Mouse (Mus musculus) lung, embryonic 15.5 days (tissue): Measurements from ENCODE around the gene Rpia. TPM values are rescaled to one million over a fixed set of nuclear protein-coding genes. Genes with fewer than 3 reads are reported as not detected.
"Not testable (repeated sequence)": the region's sequence is repeated elsewhere in the genome, so short reads cannot be mapped to it uniquely, and the experiment has no call there.

Source experiments
- ATAC-seq: fragments of 200-750 bp; cut with Nextera tagmentation; 2 replicates; pipeline ENCODE4 v1.8.0; 2017; ENCODE audit warnings: moderate number of reproducible peaks, borderline replicate concordance; ENCODE audit not compliant: low FRiP score, low TSS enrichment; ENCODE audit errors: extremely low read depth
- H3K27ac ChIP-seq: fragments of 300-500 bp; sonication (generic); 2 replicates; pipeline ENCODE4 v1.5.1; 2015; ENCODE audit warnings: moderate library complexity, mild to moderate bottlenecking, inconsistent platforms
- H3K27me3 ChIP-seq: fragments of 300-500 bp; sonication (generic); 2 replicates; pipeline ENCODE4 v1.6.1; 2015; ENCODE audit warnings: inconsistent platforms
- H3K36me3 ChIP-seq: fragments of 300-500 bp; sonication (generic); 2 replicates; pipeline ENCODE4 v1.6.1; 2015; ENCODE audit warnings: inconsistent platforms
- H3K4me1 ChIP-seq: fragments of 300-500 bp; sonication (generic); 2 replicates; pipeline ENCODE4 v1.6.1; 2015; ENCODE audit warnings: inconsistent platforms
- H3K4me2 ChIP-seq: fragments of 300-500 bp; sonication (generic); 2 replicates; pipeline ENCODE4 v1.6.1; 2015; ENCODE audit warnings: inconsistent platforms, mild to moderate bottlenecking, moderate library complexity
- H3K4me3 ChIP-seq: fragments of 300-500 bp; sonication (generic); 2 replicates; pipeline ENCODE4 v1.5.1; 2015; ENCODE audit warnings: mild to moderate bottlenecking, inconsistent platforms
- H3K9ac ChIP-seq: fragments of 300-500 bp; sonication (generic); 2 replicates; pipeline ENCODE4 v1.6.1; 2015; ENCODE audit warnings: inconsistent platforms
- H3K9me3 ChIP-seq: fragments of 300-500 bp; sonication (generic); 2 replicates; pipeline ENCODE4 v1.6.1; 2016; ENCODE audit warnings: inconsistent platforms
- WGBS: fragments of 180-500 bp; shearing (Covaris S2); methylation state at CpG from one replicate; pipeline ENCODE4 v1.1.7; 2015; 5-methylcytosine and 5-hydroxymethylcytosine counted together
- polyA plus RNA-seq: library from polyadenylated mRNA; unstranded; fragments of >200 nt; fragmentation: Nextera tagmentation; extraction: Ambion mirVana; gene quantifications from 2 replicates; pipeline ENCODE4 v1.2.1, GENCODE M21; 2015

Gene Rpia
- 2.3 and 2.5 TPM in 2 replicates for polyA plus RNA-seq

GRCm38 (mm10) chr6:70791824-70792535, at the start of gene Rpia:
TSS of gene Rpia (minus strand) at chr6:70792232.
- under 1% methylated on average over 60 of the region's 62 CpGs for WGBS
- peak; percentile 97 for ATAC-seq
- peak within 1 kb of the TSS; percentile 85 for H3K27ac ChIP-seq
- no peaks in the 10 kb centered on the region for H3K27me3 ChIP-seq
- no peaks in the 10 kb centered on the region for H3K36me3 ChIP-seq
- H3K9ac ChIP-seq = peak within 1 kb of the TSS; percentile 71
- peak within 1 kb of the TSS; percentile 97 for H3K4me2 ChIP-seq
- peak within 1 kb of the TSS; percentile 77 for H3K4me3 ChIP-seq
- H3K9me3 ChIP-seq = no peaks in the 10 kb centered on the region
- H3K4me1 ChIP-seq = peaks cover 19% of the 10 kb centered on the region

- no peaks in the 10 kb centered on the region for H3K9me3 ChIP-seq
- no peaks in the 10 kb centered on the region for H3K36me3 ChIP-seq
- H3K9ac ChIP-seq = no peak overlapping the region
- peaks cover 15% of the 10 kb centered on the region; the same call in 1 of the 2 replicates for H3K4me1 ChIP-seq
- H3K4me3 ChIP-seq = no peak overlapping the region
- WGBS = 37% methylated on average over 5 of the region's 5 CpGs
- no peaks in the 10 kb centered on the region for H3K27me3 ChIP-seq
- no peak overlapping the region for H3K27ac ChIP-seq
- ATAC-seq = no peak
- H3K4me2 ChIP-seq = no peak overlapping the region
Observed at GRCm38 (mm10) chr6:70840281-70840680, 48.2 kb upstream of the Rpia start.

DNA sequence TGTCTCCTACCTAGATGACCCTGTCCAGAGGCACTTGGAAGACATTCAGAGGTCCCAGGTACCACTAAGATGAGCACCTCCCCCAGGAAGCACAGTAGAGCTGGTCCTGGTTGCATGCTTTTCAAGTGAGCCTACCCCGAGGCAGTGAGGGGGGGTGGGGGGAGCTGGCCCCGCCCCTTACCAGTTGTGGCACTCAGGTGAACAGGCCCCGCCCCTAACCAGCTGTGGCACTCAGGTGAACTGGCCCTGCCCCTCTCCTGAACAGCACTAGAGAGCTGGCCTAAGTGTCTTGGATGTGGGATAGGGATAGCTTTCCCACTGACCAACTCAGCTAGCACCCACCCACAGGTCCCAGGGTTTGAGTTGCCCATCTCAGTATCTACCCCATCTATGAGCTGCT, 46.5 kb upstream of the Rpia start:
- no peak; the same call in 1 of the 2 replicates for ATAC-seq
- Histone ChIP-seq H3K27me3 (no peaks in the 10 kb centered on the region), H3K4me2 (no peak overlapping the region), H3K4me1 (peaks cover 12% of the 10 kb centered on the region; the same call in 1 of the 2 replicates), H3K9me3 (no peaks in the 10 kb centered on the region), H3K27ac (no peak overlapping the region), H3K36me3 (no peaks in the 10 kb centered on the region), H3K4me3 (no peak overlapping the region), H3K9ac (no peak overlapping the region)
- 27% methylated on average over 3 of the region's 3 CpGs for WGBS

GRCm38 (mm10) chr6:70837297-70837696, 45.3 kb upstream of the Rpia start:
- ATAC-seq = no peak
- Histone ChIP-seq H3K4me2 (no peak overlapping the region), H3K9ac (no peak overlapping the region), H3K27me3 (no peaks in the 10 kb centered on the region), H3K4me1 (peaks cover 3% of the 10 kb centered on the region; the same call in 1 of the 2 replicates), H3K36me3 (no peaks in the 10 kb centered on the region), H3K9me3 (no peaks in the 10 kb centered on the region), H3K27ac (no peak overlapping the region), H3K4me3 (no peak overlapping the region)
- WGBS = 69% methylated on average over 2 of the region's 2 CpGs

GRCm38 (mm10) chr6:70831179-70831839, 39.3 kb upstream of the Rpia start:
- Histone ChIP-seq H3K36me3 (no peaks in the 10 kb centered on the region), H3K27ac (no peak overlapping the region), H3K4me3 (no peak overlapping the region), H3K9ac (no peak overlapping the region), H3K27me3 (no peaks in the 10 kb centered on the region), H3K4me2 (no peak overlapping the region), H3K9me3 (no peaks in the 10 kb centered on the region), H3K4me1 (no peaks in the 10 kb centered on the region)
- WGBS = 76% methylated on average over 10 of the region's 10 CpGs
- ATAC-seq = no peak

DNA sequence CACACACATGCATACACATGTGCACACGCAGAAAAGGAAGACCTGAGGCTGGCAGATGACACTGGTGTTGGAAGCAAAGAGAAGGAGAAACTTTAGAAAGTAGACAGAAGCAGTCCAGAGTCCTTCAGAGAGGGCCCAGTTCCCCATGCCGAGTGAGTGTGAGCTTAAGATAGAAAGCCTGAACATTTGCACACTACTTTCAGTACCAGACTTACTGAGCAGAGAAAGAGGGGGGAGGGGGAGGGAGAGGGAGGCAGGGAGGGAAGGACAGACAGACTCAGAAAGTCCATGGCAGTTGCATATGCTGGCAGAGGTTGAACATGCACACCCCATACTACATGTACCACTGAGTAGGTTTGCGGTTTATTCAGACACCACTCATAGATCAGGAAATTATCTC, 38.5 kb upstream of the Rpia start:
- no peak overlapping the region for H3K9ac ChIP-seq
- no peak for ATAC-seq
- H3K27me3 ChIP-seq = no peaks in the 10 kb centered on the region
- no peaks in the 10 kb centered on the region for H3K9me3 ChIP-seq
- WGBS = 62% methylated on average over 3 of the region's 3 CpGs
- no peak overlapping the region for H3K27ac ChIP-seq
- H3K36me3 ChIP-seq = no peaks in the 10 kb centered on the region
- no peak overlapping the region for H3K4me3 ChIP-seq
- no peaks in the 10 kb centered on the region for H3K4me1 ChIP-seq
- no peak overlapping the region for H3K4me2 ChIP-seq

DNA sequence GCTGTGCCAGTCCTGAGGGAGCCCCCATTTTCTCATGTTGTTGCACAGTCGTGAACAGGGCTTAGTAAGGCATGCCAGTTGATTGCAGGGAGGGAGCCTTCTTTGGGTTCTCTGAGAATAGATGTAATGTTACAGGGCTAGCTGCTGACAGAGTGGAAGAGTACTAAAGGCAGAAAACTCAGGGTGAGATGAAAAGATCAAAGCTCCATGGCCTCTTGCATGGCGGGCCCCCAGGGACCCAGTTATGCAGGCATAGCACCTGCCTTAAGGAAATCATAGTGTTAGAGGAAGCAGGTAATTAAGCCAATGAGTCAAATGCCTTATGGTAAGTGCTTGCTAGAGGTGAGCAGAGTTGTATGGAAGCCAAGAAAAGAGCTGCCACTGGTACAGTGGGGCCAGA, 37.4 kb upstream of the Rpia start:
- no peaks in the 10 kb centered on the region for H3K27me3 ChIP-seq
- ATAC-seq = no peak

DNA sequence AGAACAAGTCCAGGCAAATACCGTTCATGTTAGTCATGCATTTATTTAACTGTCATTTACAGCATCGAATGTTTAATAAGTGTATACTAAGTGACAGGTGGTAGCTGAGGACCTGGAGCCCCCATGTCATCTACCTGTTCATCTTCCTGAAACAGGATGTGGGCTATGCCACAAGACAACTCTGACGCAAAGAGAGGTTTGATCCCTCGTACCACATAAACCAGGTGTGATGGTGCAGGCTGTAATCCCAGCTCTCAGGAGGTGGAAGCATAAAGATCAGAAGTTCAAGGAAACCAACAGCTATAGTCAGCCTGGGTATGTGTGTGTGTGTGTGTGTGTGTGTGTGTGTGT, 32.9 kb upstream of the Rpia start:
- Histone ChIP-seq H3K27me3 (no peaks in the 10 kb centered on the region), H3K9ac (0 out of 2 replicates have a peak overlapping the region, but pooled peaks have one; percentile 6), H3K4me3 (peak overlapping the region; percentile 41), H3K36me3 (no peaks in the 10 kb centered on the region), H3K4me1 (peaks cover 4% of the 10 kb centered on the region), H3K9me3 (no peaks in the 10 kb centered on the region), H3K4me2 (peak overlapping the region; percentile 77), H3K27ac (no peak overlapping the region)
- 34% methylated on average over 4 of the region's 4 CpGs for WGBS
- no peak; the same call in 1 of the 2 replicates for ATAC-seq

More for the DNA sequence above, 37.4 kb upstream of the Rpia start:
- H3K36me3 ChIP-seq = no peaks in the 10 kb centered on the region
- no peaks in the 10 kb centered on the region for H3K4me1 ChIP-seq
- H3K27ac ChIP-seq = no peak overlapping the region
- no peaks in the 10 kb centered on the region for H3K9me3 ChIP-seq
- no peak overlapping the region for H3K9ac ChIP-seq
- H3K4me3 ChIP-seq = no peak overlapping the region
- WGBS = 56% methylated on average over 2 of the region's 2 CpGs
- H3K4me2 ChIP-seq = no peak overlapping the region

DNA sequence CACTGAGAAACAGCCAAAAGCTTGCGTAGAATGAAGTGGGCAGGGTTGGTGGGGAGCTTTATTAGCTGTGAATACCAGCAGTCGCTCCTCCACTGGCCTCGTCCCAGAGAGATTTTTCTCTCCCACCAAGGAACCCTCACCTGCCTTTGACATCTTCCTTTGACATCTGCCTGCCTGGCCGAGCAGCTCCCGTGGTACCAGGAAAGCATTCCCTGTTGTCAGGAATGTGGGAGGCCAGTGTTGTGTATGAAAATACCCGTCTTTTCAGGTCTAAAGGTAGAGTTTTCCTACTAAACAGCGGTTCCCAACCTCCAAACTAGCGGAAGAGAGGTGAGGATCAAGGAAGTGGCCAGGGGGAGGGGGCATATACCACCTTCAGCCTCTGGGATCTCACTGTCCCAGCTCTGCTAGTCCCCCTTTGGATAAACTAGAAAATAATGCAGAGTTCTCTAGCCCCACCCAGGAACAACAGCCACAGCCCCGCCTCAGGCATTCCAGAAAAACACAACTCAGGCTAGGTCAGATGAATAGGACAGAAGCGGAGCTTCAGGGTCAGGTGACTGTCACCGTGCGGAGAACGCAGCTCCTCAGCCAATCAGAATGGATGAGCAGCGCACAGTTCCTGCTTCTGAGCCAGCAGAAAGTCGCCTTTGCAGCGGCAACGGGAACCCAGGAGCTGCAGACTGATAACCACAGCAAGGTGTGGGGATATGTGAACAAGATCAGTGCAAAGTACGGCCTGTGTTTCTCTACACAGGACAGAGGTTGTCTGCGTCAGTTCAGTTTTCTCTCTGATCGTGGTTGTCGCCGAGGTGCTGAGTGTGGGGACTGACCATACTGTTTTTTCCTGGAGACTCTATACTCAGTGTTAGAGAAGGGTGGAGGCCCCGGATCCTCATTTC, 32.3 kb upstream of the Rpia start:
- Histone ChIP-seq H3K27ac (no peak overlapping the region), H3K4me1 (peaks cover 4% of the 10 kb centered on the region), H3K27me3 (no peaks in the 10 kb centered on the region), H3K9ac (0 out of 2 replicates have a peak overlapping the region, but pooled peaks have one; percentile 6), H3K36me3 (no peaks in the 10 kb centered on the region), H3K9me3 (no peaks in the 10 kb centered on the region), H3K4me2 (peak overlapping the region; percentile 77), H3K4me3 (peak overlapping the region; percentile 41)
- ATAC-seq = peak; percentile 88; the same call in 1 of the 2 replicates
- 6% methylated on average over 23 of the region's 23 CpGs for WGBS

DNA sequence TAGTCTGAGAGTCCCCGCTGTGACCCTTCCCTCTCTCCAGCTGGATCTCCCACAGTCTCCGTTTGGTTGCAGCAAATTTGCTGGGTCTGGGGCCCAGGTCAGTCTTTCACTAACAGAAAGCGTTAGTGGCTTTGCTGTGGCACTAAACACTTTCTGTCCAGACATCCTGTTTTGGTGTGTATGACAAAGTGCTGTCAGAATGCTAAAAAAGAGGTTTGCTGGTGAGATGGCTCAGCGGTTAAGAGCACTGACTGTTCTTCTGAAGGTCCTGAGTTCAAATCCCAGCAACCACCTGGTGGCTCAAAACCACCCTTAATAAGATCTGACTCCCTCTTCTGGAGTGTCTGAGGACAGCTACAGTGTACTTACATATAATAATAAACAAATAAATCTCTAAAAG, 31.2 kb upstream of the Rpia start:
- not testable (repeated sequence) for H3K36me3 ChIP-seq, H3K4me3 ChIP-seq, H3K27ac ChIP-seq, H3K4me2 ChIP-seq, ATAC-seq, H3K9me3 ChIP-seq, H3K4me1 ChIP-seq, H3K9ac ChIP-seq, H3K27me3 ChIP-seq
- 53% methylated on average over 4 of the region's 4 CpGs for WGBS

GRCm38 (mm10) chr6:70822386-70822910, 30.4 kb upstream of the Rpia start:
- Histone ChIP-seq H3K9ac (no peak overlapping the region), H3K4me3 (no peak overlapping the region), H3K9me3 (no peaks in the 10 kb centered on the region), H3K27me3 (no peaks in the 10 kb centered on the region), H3K4me1 (peaks cover 4% of the 10 kb centered on the region), H3K4me2 (no peak overlapping the region), H3K27ac (no peak overlapping the region), H3K36me3 (no peaks in the 10 kb centered on the region)
- 57% methylated on average over 5 of the region's 5 CpGs for WGBS
- ATAC-seq = no peak
